Mouse (Mus musculus) limb, embryonic 11.5 days (tissue): ENCODE results near the gene Usp37. TPM values are rescaled to one million over a fixed set of nuclear protein-coding genes. Genes with fewer than 3 reads are reported as not detected.
"Not testable (repeated sequence)": the region's sequence is repeated elsewhere in the genome, so short reads cannot be mapped to it uniquely, and the experiment has no call there.

ENCODE experiments used
- ATAC-seq: fragments of 200-750 bp; cut with Nextera tagmentation; 2 replicates; pipeline ENCODE4 v1.8.0; 2017; ENCODE audit warnings: low read depth; ENCODE audit not compliant: insufficient number of reproducible peaks, low FRiP score, low TSS enrichment
- DNase-seq: peaks from one replicate; pipeline ENCODE4 v3.0.0-alpha.2; 2015; ENCODE audit warnings: low spot score
- H3K27ac ChIP-seq: fragments of 300-500 bp; sonication (generic); replicated peaks from 2 replicates; pipeline ENCODE4 v1.5.1; 2014; ENCODE audit warnings: low read depth, mild to moderate bottlenecking, low read length
- H3K27me3 ChIP-seq: fragments of 300-500 bp; sonication (generic); 2 replicates; pipeline ENCODE4 v1.6.1; 2014; ENCODE audit warnings: mild to moderate bottlenecking, low read length, mixed read lengths; ENCODE audit not compliant: control insufficient read depth, insufficient read depth
- H3K36me3 ChIP-seq: fragments of 300-500 bp; sonication (generic); 2 replicates; pipeline ENCODE4 v1.6.1; 2014; ENCODE audit warnings: mild to moderate bottlenecking, low read length, moderate library complexity, mixed read lengths; ENCODE audit not compliant: control insufficient read depth, insufficient read depth
- H3K4me1 ChIP-seq: fragments of 300-500 bp; sonication (generic); 2 replicates; pipeline ENCODE4 v1.6.1; 2014; ENCODE audit warnings: low read length, mixed read lengths; ENCODE audit not compliant: control insufficient read depth, insufficient read depth
- H3K4me2 ChIP-seq: fragments of 300-500 bp; sonication (generic); 2 replicates; pipeline ENCODE4 v1.6.1; 2014; ENCODE audit warnings: low read depth, mild to moderate bottlenecking, moderate library complexity; ENCODE audit not compliant: severe bottlenecking
- H3K4me3 ChIP-seq: fragments of 300-500 bp; sonication (generic); 2 replicates; pipeline ENCODE4 v1.5.1; 2014; ENCODE audit warnings: low read depth, low read length
- H3K9ac ChIP-seq: fragments of 300-500 bp; sonication (generic); 2 replicates; pipeline ENCODE4 v1.6.1; 2014; ENCODE audit warnings: mild to moderate bottlenecking, low read length
- H3K9me3 ChIP-seq: fragments of 300-500 bp; sonication (generic); 2 replicates; pipeline ENCODE4 v1.6.1; 2016; ENCODE audit warnings: low read length; ENCODE audit not compliant: control insufficient read depth
- WGBS: fragments of 180-500 bp; shearing (Covaris S2); extraction: QIAGEN DNeasy Blood & Tissue Kit; methylation state at CpG from one replicate; pipeline ENCODE4 v1.1.7; 2014; 5-methylcytosine and 5-hydroxymethylcytosine counted together
- polyA plus RNA-seq: library from polyadenylated mRNA; unstranded; fragments of >200 nt; fragmentation: Nextera tagmentation; extraction: Ambion mirVana; gene quantifications from 2 replicates; pipeline ENCODE4 v1.2.1, GENCODE M21; 2014

The Usp37 gene
- polyA plus RNA-seq, 1 experiment from 2014 or later: 46.4 TPM

DNA sequence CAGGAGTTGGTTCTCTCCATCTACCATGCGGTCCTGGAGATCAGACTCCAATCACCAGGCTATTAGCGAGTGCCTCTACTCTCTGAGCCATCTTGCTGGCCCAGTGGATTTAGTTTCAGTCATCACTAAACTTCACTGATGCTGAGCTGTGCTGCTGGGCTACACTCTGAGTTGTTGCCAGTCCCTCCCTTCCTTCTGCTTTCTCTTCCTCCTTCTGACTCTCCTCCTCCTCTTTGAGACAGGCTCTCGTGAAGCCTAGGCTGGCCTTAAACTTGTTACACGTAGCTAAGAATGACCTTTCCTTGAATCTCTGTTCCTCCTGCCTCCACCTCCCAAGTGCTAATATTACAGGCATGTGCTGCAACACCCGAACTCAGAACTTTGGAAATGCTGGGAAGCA, 15.0 kb upstream of the Usp37 start:
- Histone ChIP-seq H3K9me3 (no peaks in the 10 kb centered on the region), H3K27ac (no peak overlapping the region), H3K4me3 (no peak overlapping the region), H3K9ac (no peak overlapping the region), H3K36me3 (no peaks in the 10 kb centered on the region), H3K27me3 (no peaks in the 10 kb centered on the region), H3K4me2 (no peak overlapping the region), H3K4me1 (no peaks in the 10 kb centered on the region)
- ATAC-seq (no peak), DNase-seq (no peak)
- WGBS: 90% methylated on average over 5 of the region's 5 CpGs

DNA sequence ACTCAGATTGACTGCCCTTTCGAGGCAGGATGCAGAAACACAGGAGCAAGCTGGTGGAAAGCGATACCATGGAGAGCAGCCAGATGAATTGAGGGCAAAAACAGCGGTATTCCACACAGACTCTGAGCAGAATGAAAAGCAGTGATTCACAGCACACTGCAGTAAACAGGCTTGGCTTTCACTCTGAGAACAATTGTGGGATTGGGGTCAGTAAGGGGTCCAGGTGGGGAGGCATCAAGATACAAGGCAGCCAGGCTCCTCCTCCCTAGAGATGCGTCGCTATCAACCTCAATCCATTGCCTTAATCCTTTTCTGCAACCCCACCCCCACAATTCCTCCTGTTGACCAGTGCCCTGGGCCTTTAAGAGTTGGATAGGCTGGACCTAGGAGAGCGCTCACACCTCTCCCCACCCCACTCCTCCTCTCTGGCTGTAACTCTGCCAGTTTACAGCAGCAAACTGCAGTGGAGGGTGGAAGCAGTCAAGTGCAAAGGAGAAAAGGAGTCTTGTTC, 1.6 kb downstream of the Usp37 start, which contains the start of gene Plcd4:
TSS of gene Plcd4 (plus strand) at position 438 of the 511 bp plus-strand sequence.
- DNase-seq (peak; percentile 32), ATAC-seq (no peak)
- H3K27ac ChIP-seq: no peak within 1 kb of the TSS
- H3K9ac ChIP-seq: no peak within 1 kb of the TSS
- 7% methylated on average over 6 of the region's 6 CpGs for WGBS
- no peaks in the 10 kb centered on the region for H3K9me3 ChIP-seq
- no peak within 1 kb of the TSS for H3K4me2 ChIP-seq
- no peak within 1 kb of the TSS for H3K4me3 ChIP-seq
- H3K27me3 ChIP-seq: no peaks in the 10 kb centered on the region
- H3K36me3 ChIP-seq: no peaks in the 10 kb centered on the region
- no peaks in the 10 kb centered on the region for H3K4me1 ChIP-seq

DNA sequence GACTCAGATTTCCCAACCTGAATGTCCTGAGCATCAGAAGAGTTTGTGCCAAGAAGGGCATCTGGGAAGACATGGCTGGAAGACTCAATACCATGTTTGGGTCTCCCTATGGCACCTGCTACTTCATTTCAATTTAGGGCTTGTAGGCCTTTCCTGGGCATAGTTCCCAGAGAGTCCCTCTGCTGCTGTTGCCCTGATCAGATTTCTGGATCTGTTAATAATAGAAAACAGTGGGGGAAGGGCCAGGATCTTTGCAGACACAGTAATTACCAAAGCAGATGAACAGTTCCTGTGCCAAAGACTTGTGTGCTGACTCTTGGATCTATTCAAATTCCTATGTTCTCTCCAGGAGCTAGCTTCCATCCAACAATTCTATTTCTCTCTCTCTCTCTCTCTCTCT, 5.4 kb downstream of the Usp37 start:
- Histone ChIP-seq H3K4me1 (no peaks in the 10 kb centered on the region), H3K9me3 (no peaks in the 10 kb centered on the region), H3K4me2 (no peak overlapping the region), H3K27ac (no peak overlapping the region), H3K4me3 (no peak overlapping the region), H3K9ac (no peak overlapping the region), H3K27me3 (no peaks in the 10 kb centered on the region), H3K36me3 (no peaks in the 10 kb centered on the region)
- no peak for DNase-seq
- ATAC-seq: no peak

DNA sequence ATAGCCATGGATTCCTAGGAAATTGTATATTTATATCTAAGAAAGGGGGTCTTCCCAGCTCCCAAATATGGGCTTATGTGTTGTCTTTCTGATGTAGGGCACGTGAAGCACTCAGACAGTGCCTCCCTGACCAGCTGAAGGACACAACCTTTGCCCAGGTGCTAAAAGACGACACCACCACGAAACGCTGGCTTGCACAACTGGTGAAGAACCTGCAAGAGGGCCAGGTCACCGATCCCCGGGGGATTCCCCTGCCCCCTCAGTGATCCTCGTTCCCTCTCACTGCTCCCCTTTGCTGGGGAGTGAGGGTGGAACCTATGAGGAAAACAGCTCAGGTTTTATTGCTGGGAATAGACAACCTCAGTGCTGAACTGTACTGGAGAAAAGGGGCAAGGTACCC, 15.5 kb downstream of the Usp37 start:
- H3K27ac ChIP-seq: no peak overlapping the region
- H3K27me3 ChIP-seq: no peaks in the 10 kb centered on the region
- WGBS: 93% methylated on average over 7 of the region's 7 CpGs
- H3K9me3 ChIP-seq: no peaks in the 10 kb centered on the region
- H3K4me1 ChIP-seq: no peaks in the 10 kb centered on the region
- no peak for DNase-seq
- ATAC-seq: no peak
- peaks cover 38% of the 10 kb centered on the region for H3K36me3 ChIP-seq
- no peak overlapping the region for H3K4me2 ChIP-seq
- H3K9ac ChIP-seq: no peak overlapping the region
- H3K4me3 ChIP-seq: no peak overlapping the region

DNA sequence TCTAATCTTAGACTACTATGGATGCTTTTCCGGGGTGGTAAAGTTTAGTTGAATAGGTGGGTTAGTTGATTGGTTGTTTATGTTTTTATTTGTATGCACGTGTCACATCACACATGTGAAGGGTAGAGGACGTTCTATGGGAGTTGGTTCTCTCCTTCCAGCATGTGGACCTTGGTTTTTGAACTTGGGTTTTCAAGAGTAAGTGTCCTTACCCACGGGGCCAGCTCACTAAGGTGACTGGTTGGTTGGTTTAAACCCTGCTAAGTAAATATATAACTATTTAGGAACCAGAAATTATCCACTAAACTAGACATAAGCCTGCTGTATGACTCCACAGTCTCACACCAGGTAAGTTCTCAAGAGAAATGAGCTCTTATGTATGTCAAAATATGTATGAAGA, 19.3 kb downstream of the Usp37 start:
- Histone ChIP-seq H3K27ac (no peak overlapping the region), H3K4me1 (no peaks in the 10 kb centered on the region), H3K4me3 (no peak overlapping the region), H3K9ac (no peak overlapping the region), H3K36me3 (peaks cover 28% of the 10 kb centered on the region), H3K4me2 (no peak overlapping the region), H3K27me3 (no peaks in the 10 kb centered on the region), H3K9me3 (no peaks in the 10 kb centered on the region)
- no peak for ATAC-seq
- DNase-seq: no peak
- WGBS: 88% methylated on average over 4 of the region's 4 CpGs

GRCm38 (mm10) chr1:74519875-74520274, 24.2 kb downstream of the Usp37 start:
- Histone ChIP-seq H3K4me3 (no peak overlapping the region), H3K4me2 (no peak overlapping the region), H3K4me1 (no peaks in the 10 kb centered on the region), H3K27me3 (no peaks in the 10 kb centered on the region), H3K9me3 (no peaks in the 10 kb centered on the region), H3K27ac (no peak overlapping the region), H3K36me3 (peaks cover 13% of the 10 kb centered on the region; the same call in 1 of the 2 replicates), H3K9ac (no peak overlapping the region)
- ATAC-seq (no peak), DNase-seq (no peak)

- H3K9ac ChIP-seq, H3K4me1 ChIP-seq, H3K27me3 ChIP-seq, H3K27ac ChIP-seq, H3K9me3 ChIP-seq, H3K4me3 ChIP-seq, DNase-seq, ATAC-seq, H3K36me3 ChIP-seq, H3K4me2 ChIP-seq: not testable (repeated sequence)
- WGBS: 96% methylated on average over 1 of the region's 1 CpGs
These were observed 31.1 kb downstream of the Usp37 start for GRCm38 (mm10) chr1:74512999-74513398.

DNA sequence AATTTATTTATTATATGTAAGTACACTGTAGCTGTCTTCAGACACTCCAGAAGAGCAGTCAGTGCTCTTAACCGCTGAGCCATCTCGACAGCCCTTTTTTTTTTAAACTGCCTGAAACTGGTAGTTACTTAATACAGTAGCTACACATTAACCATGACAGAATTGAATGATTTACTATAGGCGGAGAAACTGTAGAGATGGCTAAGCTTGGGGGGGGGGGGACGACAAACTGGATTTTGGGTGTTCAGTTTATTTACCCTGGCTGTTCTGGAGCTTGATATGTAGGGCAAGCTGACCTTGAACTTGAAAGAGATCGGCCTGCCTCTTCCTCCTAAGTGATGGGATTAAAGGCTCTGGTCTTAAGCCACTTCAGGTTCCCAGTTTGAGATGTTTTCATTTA, 32.8 kb downstream of the Usp37 start:
- Histone ChIP-seq H3K4me1 (no peaks in the 10 kb centered on the region), H3K9me3 (no peaks in the 10 kb centered on the region), H3K27me3 (no peaks in the 10 kb centered on the region), H3K4me2 (no peak overlapping the region), H3K27ac (no peak overlapping the region), H3K9ac (no peak overlapping the region), H3K4me3 (no peak overlapping the region), H3K36me3 (0 out of 2 replicates have a peak, but pooled peaks cover 2% of the 10 kb centered on the region)
- DNase-seq (no peak), ATAC-seq (no peak)
- WGBS: 96% methylated on average over 5 of the region's 5 CpGs

GRCm38 (mm10) chr1:74507780-74508179, 36.3 kb downstream of the Usp37 start:
- H3K4me1 ChIP-seq: peaks cover 5% of the 10 kb centered on the region; the same call in 1 of the 2 replicates
- no peaks in the 10 kb centered on the region for H3K36me3 ChIP-seq
- H3K27me3 ChIP-seq: no peaks in the 10 kb centered on the region
- H3K9me3 ChIP-seq: no peaks in the 10 kb centered on the region
- no peak overlapping the region for H3K4me3 ChIP-seq
- no peak overlapping the region for H3K27ac ChIP-seq
- peak overlapping the region; percentile 68; the same call in 1 of the 2 replicates for H3K4me2 ChIP-seq
- no peak for DNase-seq
- 94% methylated on average over 2 of the region's 2 CpGs for WGBS
- no peak overlapping the region for H3K9ac ChIP-seq
- no peak for ATAC-seq
